Mouse (Mus musculus) embryonic fibroblast, embryonic 13.5 days (primary cell): ENCODE results near the gene Sypl.

Experiments
- CTCF ChIP-seq: IDR thresholded peaks from 2 replicates; pipeline ENCODE4 v1.5.1; 2011; ENCODE audit warnings: mild to moderate bottlenecking, control low read depth, low read length, moderate library complexity, borderline replicate concordance; ENCODE audit not compliant: insufficient read depth
- POLR2A ChIP-seq: IDR thresholded peaks from 2 replicates; pipeline ENCODE4 v1.6.1; 2011; ENCODE audit warnings: low read depth, mild to moderate bottlenecking, control low read depth, low read length, moderate library complexity

- no peak for TF ChIP-seq CTCF
- no peak for TF ChIP-seq POLR2A
Measured at GRCm38 (mm10) chr12:32994081-32994480, 40.4 kb downstream of the Sypl start.
